Mouse (Mus musculus) neural tube, embryonic 14.5 days (tissue): ENCODE measurements around the gene Jade1. TPM values are rescaled to one million over a fixed set of nuclear protein-coding genes. Genes with fewer than 3 reads are reported as not detected.

Source experiments
- ATAC-seq: fragments of 200-750 bp; cut with Nextera tagmentation; 2 replicates; pipeline ENCODE4 v1.8.0; 2017; ENCODE audit warnings: low read depth, mild to moderate bottlenecking, moderate TSS enrichment, moderate library complexity
- H3K27ac ChIP-seq: fragments of 300-500 bp; sonication (generic); 2 replicates; pipeline ENCODE4 v1.5.1; 2014; ENCODE audit warnings: low read depth, mild to moderate bottlenecking, control low read depth, low read length, moderate library complexity, mixed read lengths
- H3K27me3 ChIP-seq: fragments of 300-500 bp; sonication (generic); 2 replicates; pipeline ENCODE4 v1.6.1; 2014; ENCODE audit warnings: low read length; ENCODE audit not compliant: control insufficient read depth, insufficient read depth
- H3K36me3 ChIP-seq: fragments of 300-500 bp; sonication (generic); 2 replicates; pipeline ENCODE4 v1.6.1; 2014; ENCODE audit warnings: low read length, mixed read lengths; ENCODE audit not compliant: control insufficient read depth, insufficient read depth
- H3K4me1 ChIP-seq: fragments of 300-500 bp; sonication (generic); 2 replicates; pipeline ENCODE4 v1.6.1; 2014; ENCODE audit warnings: low read length; ENCODE audit not compliant: control insufficient read depth, insufficient read depth
- H3K4me2 ChIP-seq: fragments of 300-500 bp; sonication (generic); 2 replicates; pipeline ENCODE4 v1.6.1; 2014; ENCODE audit warnings: mild to moderate bottlenecking, low read depth, low read length, control low read depth
- H3K4me3 ChIP-seq: fragments of 300-500 bp; sonication (generic); 2 replicates; pipeline ENCODE4 v1.5.1; 2014; ENCODE audit warnings: low read depth, low read length, control low read depth, mixed read lengths
- H3K9ac ChIP-seq: fragments of 300-500 bp; sonication (generic); replicated peaks from 2 replicates; pipeline ENCODE4 v1.6.1; 2014; ENCODE audit warnings: low read depth, mild to moderate bottlenecking, control low read depth, low read length, mixed read lengths
- H3K9me3 ChIP-seq: fragments of 300-500 bp; sonication (generic); 2 replicates; pipeline ENCODE4 v1.6.1; 2016; ENCODE audit warnings: low read length; ENCODE audit not compliant: control insufficient read depth
- WGBS: fragments of 180-500 bp; shearing (Covaris S2); extraction: QIAGEN DNeasy Blood & Tissue Kit; methylation state at CpG from one replicate; pipeline ENCODE4 v1.1.7; 2014; 5-methylcytosine and 5-hydroxymethylcytosine counted together
- polyA plus RNA-seq: library from polyadenylated mRNA; unstranded; fragments of >200 nt; fragmentation: Nextera tagmentation; extraction: Ambion mirVana; gene quantifications from 2 replicates; pipeline ENCODE4 v1.2.1, GENCODE M21; 2014

The Jade1 gene
- polyA plus RNA-seq, 1 experiment from 2014 or later = 11.6 TPM

- H3K9ac ChIP-seq = peak overlapping the region; percentile 84
- H3K9me3 ChIP-seq = no peaks in the 10 kb centered on the region
- peak overlapping the region; percentile 86 for H3K4me2 ChIP-seq
- H3K4me1 ChIP-seq = no peaks in the 10 kb centered on the region; the same call in 1 of the 2 replicates
- H3K27ac ChIP-seq = peak overlapping the region; percentile 95
- no peaks in the 10 kb centered on the region for H3K27me3 ChIP-seq
- WGBS = under 1% methylated on average over 25 of the region's 26 CpGs
- peak; percentile 72 for ATAC-seq
- no peaks in the 10 kb centered on the region for H3K36me3 ChIP-seq
- H3K4me3 ChIP-seq = peak overlapping the region; percentile 80
Measured at GRCm38 (mm10) chr3:41565955-41566354, 10.4 kb downstream of the Jade1 start.

GRCm38 (mm10) chr3:41569943-41570342 lies 14.4 kb downstream of the Jade1 start:
- 79% methylated on average over 5 of the region's 5 CpGs for WGBS
- no peaks in the 10 kb centered on the region for H3K9me3 ChIP-seq
- no peak overlapping the region for H3K27ac ChIP-seq
- 0 out of 2 replicates have a peak, but pooled peaks cover 5% of the 10 kb centered on the region for H3K4me1 ChIP-seq
- H3K27me3 ChIP-seq = no peaks in the 10 kb centered on the region
- no peak overlapping the region for H3K4me2 ChIP-seq
- ATAC-seq = no peak
- H3K9ac ChIP-seq = no peak overlapping the region
- H3K4me3 ChIP-seq = no peak overlapping the region
- H3K36me3 ChIP-seq = no peaks in the 10 kb centered on the region

DNA sequence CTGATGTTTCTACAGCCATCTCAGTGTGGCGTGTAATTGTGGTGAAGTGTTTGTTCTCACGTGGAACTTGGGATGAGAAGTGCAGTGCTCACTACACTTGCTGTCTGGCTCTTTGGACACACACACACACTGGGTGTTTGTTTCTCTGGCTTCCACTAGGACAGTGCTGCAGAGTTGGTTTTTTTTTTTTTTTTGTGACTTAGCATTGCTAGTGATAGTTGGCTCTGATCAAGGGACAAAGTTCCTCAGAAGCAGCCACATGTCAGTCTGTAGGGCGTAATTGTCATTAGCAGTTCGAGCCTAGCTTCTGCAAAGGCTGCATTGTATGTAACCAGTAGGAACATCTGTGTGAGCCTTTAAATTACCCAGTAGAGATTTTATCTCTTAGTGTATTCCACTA lies 16.6 kb downstream of the Jade1 start:
- no peak overlapping the region for H3K4me2 ChIP-seq
- no peak for ATAC-seq
- 66% methylated on average over 4 of the region's 4 CpGs for WGBS

DNA sequence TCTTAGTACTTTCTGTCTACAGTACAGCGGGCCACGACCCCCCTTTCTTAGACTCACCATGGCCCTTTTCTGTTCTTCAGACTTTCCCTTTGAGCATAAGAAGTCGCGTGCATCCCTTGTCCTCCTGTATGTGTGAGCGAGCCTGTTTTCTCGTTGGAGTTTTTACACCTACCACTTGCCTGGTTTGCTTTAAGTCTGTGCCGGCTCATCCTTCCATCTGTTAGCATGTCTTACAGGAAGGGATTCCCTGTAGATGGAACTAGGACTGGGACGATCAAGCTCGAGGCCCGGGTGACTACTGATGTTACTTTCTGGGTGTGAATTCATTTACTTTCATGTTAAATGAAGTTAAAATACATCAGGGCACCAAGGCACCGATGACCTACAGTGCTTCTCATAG lies 17.4 kb downstream of the Jade1 start:
- no peak for ATAC-seq
- H3K9ac ChIP-seq = no peak overlapping the region
- H3K4me3 ChIP-seq = no peak overlapping the region
- H3K9me3 ChIP-seq = no peaks in the 10 kb centered on the region
- H3K27me3 ChIP-seq = no peaks in the 10 kb centered on the region
- 92% methylated on average over 11 of the region's 11 CpGs for WGBS
- H3K27ac ChIP-seq = no peak overlapping the region
- no peaks in the 10 kb centered on the region for H3K36me3 ChIP-seq
- H3K4me2 ChIP-seq = no peak overlapping the region
- peaks cover 8% of the 10 kb centered on the region; the same call in 1 of the 2 replicates for H3K4me1 ChIP-seq

More for the DNA sequence above, 16.6 kb downstream of the Jade1 start:
- Histone ChIP-seq H3K4me1 (peaks cover 8% of the 10 kb centered on the region; the same call in 1 of the 2 replicates), H3K27ac (no peak overlapping the region), H3K27me3 (no peaks in the 10 kb centered on the region), H3K9me3 (no peaks in the 10 kb centered on the region), H3K36me3 (no peaks in the 10 kb centered on the region), H3K9ac (no peak overlapping the region), H3K4me3 (no peak overlapping the region)

- Histone ChIP-seq H3K9ac (no peak overlapping the region), H3K9me3 (no peaks in the 10 kb centered on the region), H3K4me3 (no peak overlapping the region), H3K4me1 (peaks cover 10% of the 10 kb centered on the region; the same call in 1 of the 2 replicates), H3K27ac (no peak overlapping the region), H3K27me3 (no peaks in the 10 kb centered on the region), H3K4me2 (no peak overlapping the region), H3K36me3 (no peaks in the 10 kb centered on the region)
- WGBS = 53% methylated on average over 8 of the region's 8 CpGs
- peak; percentile 7; the same call in 1 of the 2 replicates for ATAC-seq
Measured at GRCm38 (mm10) chr3:41574208-41574607, 18.7 kb downstream of the Jade1 start.

DNA sequence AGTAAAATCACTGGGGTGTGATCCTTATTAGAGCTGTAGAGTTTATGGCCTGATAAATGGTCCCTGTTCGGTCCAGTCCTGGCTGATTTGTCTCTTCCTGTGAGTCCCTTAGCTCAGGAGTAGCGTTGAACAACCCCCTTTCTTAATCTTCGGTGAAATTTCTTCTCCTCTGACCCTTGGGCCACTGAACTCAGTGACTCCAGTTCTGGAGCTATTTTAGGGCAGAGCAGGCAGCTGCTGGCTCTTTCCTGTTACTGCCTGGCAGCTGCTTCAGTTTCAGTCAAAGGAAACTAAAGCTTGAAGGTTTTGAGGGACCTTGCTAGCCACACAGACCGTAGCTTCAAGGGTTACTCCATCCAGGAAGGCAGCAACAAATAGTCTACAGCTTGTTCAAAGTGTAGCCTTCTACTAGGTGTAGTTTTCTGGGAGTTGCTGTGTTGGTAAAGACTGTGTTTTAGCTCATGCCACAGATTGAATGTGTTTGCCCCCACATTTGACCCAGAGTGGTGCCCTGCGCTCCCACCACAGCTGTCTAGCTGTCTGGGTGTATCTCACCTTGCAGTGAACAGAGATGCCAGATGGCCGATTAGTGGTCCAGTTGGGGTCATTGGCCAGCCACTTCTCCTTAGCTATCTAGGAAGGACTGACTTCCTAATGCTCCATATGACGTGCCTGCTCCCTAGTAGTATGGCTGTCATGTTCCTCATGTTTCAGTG lies 19.3 kb downstream of the Jade1 start:
- WGBS = 52% methylated on average over 7 of the region's 7 CpGs
- Histone ChIP-seq H3K36me3 (no peaks in the 10 kb centered on the region), H3K4me3 (no peak overlapping the region), H3K4me1 (peaks cover 10% of the 10 kb centered on the region; the same call in 1 of the 2 replicates), H3K9ac (no peak overlapping the region), H3K27me3 (no peaks in the 10 kb centered on the region), H3K27ac (no peak overlapping the region), H3K9me3 (no peaks in the 10 kb centered on the region), H3K4me2 (no peak overlapping the region)
- ATAC-seq = peak; percentile 42; the same call in 1 of the 2 replicates

GRCm38 (mm10) chr3:41575971-41576370 lies 20.4 kb downstream of the Jade1 start:
- no peaks in the 10 kb centered on the region for H3K9me3 ChIP-seq
- no peaks in the 10 kb centered on the region for H3K36me3 ChIP-seq
- no peaks in the 10 kb centered on the region for H3K27me3 ChIP-seq
- 86% methylated on average over 5 of the region's 5 CpGs for WGBS
- ATAC-seq = no peak
- no peak overlapping the region for H3K9ac ChIP-seq
- no peak overlapping the region for H3K4me3 ChIP-seq
- H3K27ac ChIP-seq = no peak overlapping the region
- no peak overlapping the region for H3K4me2 ChIP-seq
- peaks cover 16% of the 10 kb centered on the region; the same call in 1 of the 2 replicates for H3K4me1 ChIP-seq

DNA sequence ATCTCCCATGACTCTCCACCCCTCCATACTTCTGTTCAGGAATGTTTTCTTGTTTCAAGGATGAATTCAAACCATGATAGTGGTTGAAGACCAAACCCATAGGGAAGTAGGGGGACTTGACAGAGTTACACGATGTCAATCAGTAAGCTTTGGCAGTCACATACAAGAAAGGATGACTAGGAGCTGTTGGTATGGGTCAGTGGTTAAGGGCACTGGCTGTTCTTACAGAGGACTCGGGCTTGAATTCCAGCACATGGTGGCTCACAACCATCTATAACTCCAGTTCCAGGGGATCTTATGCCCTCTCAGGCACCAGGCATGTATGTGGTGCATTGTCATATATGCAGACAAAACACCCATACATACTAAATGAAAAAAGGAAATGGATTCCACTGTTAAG lies 21.7 kb downstream of the Jade1 start:
- Histone ChIP-seq H3K9me3 (no peaks in the 10 kb centered on the region), H3K4me2 (no peak overlapping the region), H3K27me3 (no peaks in the 10 kb centered on the region), H3K27ac (no peak overlapping the region), H3K4me1 (peaks cover 24% of the 10 kb centered on the region), H3K4me3 (no peak overlapping the region), H3K9ac (no peak overlapping the region), H3K36me3 (no peaks in the 10 kb centered on the region)
- no peak for ATAC-seq
- WGBS = 65% methylated on average over 2 of the region's 2 CpGs

DNA sequence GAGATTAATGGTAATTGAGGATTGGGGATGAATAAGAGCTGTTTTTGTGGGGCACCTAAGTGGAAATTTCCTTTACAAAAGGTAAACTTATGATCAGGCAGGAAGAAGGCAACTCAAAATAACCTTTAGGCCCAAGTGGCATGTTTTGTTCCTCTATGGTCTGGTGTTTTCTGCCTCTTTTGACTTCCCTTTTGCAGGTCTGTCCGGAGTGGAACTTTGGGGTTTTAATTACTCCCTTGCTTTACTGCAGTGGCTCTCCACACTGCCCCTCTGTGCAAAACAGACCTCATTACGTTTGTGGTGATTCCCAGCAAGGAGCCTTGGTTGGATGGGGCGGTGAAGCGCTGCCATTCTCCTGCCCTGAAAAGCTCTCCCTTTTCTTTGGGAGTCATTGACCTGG lies 24.3 kb downstream of the Jade1 start:
- Histone ChIP-seq H3K9ac (no peak overlapping the region), H3K27ac (no peak overlapping the region), H3K36me3 (no peaks in the 10 kb centered on the region), H3K9me3 (no peaks in the 10 kb centered on the region), H3K4me1 (peaks cover 19% of the 10 kb centered on the region), H3K27me3 (no peaks in the 10 kb centered on the region), H3K4me3 (no peak overlapping the region), H3K4me2 (no peak overlapping the region)
- ATAC-seq = no peak
- whole genome bisulfite sequencing = 16% methylated on average over 4 of the region's 4 CpGs
